Mouse (Mus musculus): ENCODE measurements at regions not wholly inside any gene's neighbourhood (a gene's known extent, or its start where the extent isn't known, plus 50 kb on each side); places are given as distances from the start of the nearest gene placed in this dataset.

- DNase-seq (ENCODE audit: low spot score), result no peak
- no peaks in the 10 kb centered on the region for H3K36me3 ChIP-seq
- H3K27me3 ChIP-seq (ENCODE audit: low read depth, poor library complexity, severe bottlenecking), result no peaks in the 10 kb centered on the region
- no peak overlapping the region for H3K27ac ChIP-seq (replicated peaks)
- 81% methylated on average over 2 of the region's 2 CpGs for WGBS
- H3K4me1 ChIP-seq, result no peaks in the 10 kb centered on the region
- no peaks in the 10 kb centered on the region for H3K9me3 ChIP-seq (replicated peaks)
- H3K4me3 ChIP-seq, result no peak overlapping the region
Observed at GRCm38 (mm10) chr2:117901311-117901710, 210.4 kb upstream of the Thbs1 start.

- no peaks in the 10 kb centered on the region for H3K36me3 ChIP-seq
- H3K27me3 ChIP-seq (ENCODE audit: low read depth, poor library complexity, severe bottlenecking), result no peaks in the 10 kb centered on the region
- 89% methylated on average over 5 of the region's 5 CpGs for WGBS
- H3K4me1 ChIP-seq, result no peaks in the 10 kb centered on the region
- H3K4me3 ChIP-seq, result no peak overlapping the region
- H3K27ac ChIP-seq (replicated peaks), result no peak overlapping the region
- DNase-seq (ENCODE audit: low spot score), result no peak
- no peaks in the 10 kb centered on the region for H3K9me3 ChIP-seq (replicated peaks)
Observed at GRCm38 (mm10) chr2:117902837-117903236, 208.8 kb upstream of the Thbs1 start.

- no peaks in the 10 kb centered on the region for H3K27me3 ChIP-seq (ENCODE audit: low read depth, poor library complexity, severe bottlenecking)
- DNase-seq (ENCODE audit: low spot score), result no peak
Observed at GRCm38 (mm10) chr2:117903705-117904104, 208.0 kb upstream of the Thbs1 start.

GRCm38 (mm10) chr2:117906509-117906908 is 205.2 kb upstream of the Thbs1 start:
- Histone ChIP-seq H3K4me3 (no peak overlapping the region), H3K9me3 (replicated peaks) (no peaks in the 10 kb centered on the region), H3K4me1 (no peaks in the 10 kb centered on the region), H3K36me3 (no peaks in the 10 kb centered on the region), H3K27me3 (ENCODE audit: low read depth, poor library complexity, severe bottlenecking) (no peaks in the 10 kb centered on the region), H3K27ac (replicated peaks) (no peak overlapping the region)
- WGBS, result 91% methylated on average over 2 of the region's 2 CpGs
- DNase-seq (ENCODE audit: low spot score), result no peak

More at GRCm38 (mm10) chr2:117903705-117904104, 208.0 kb upstream of the Thbs1 start:
- no peak overlapping the region for H3K4me3 ChIP-seq
- no peaks in the 10 kb centered on the region for H3K36me3 ChIP-seq
- WGBS, result 88% methylated on average over 2 of the region's 2 CpGs
- no peaks in the 10 kb centered on the region for H3K9me3 ChIP-seq (replicated peaks)
- no peak overlapping the region for H3K27ac ChIP-seq (replicated peaks)
- H3K4me1 ChIP-seq, result no peaks in the 10 kb centered on the region

- Histone ChIP-seq H3K27me3 (ENCODE audit: low read depth, poor library complexity, severe bottlenecking) (no peaks in the 10 kb centered on the region), H3K36me3 (no peaks in the 10 kb centered on the region), H3K4me3 (no peak overlapping the region), H3K27ac (replicated peaks) (no peak overlapping the region), H3K4me1 (no peaks in the 10 kb centered on the region), H3K9me3 (replicated peaks) (no peaks in the 10 kb centered on the region)
- no peak for DNase-seq (ENCODE audit: low spot score)
- WGBS, result 84% methylated on average over 1 of the region's 1 CpGs
Observed at GRCm38 (mm10) chr2:117910781-117911180, 200.9 kb upstream of the Thbs1 start.

GRCm38 (mm10) chr2:117912722-117913121 is 199.0 kb upstream of the Thbs1 start:
- Histone ChIP-seq H3K4me1 (no peaks in the 10 kb centered on the region), H3K27me3 (ENCODE audit: low read depth, poor library complexity, severe bottlenecking) (no peaks in the 10 kb centered on the region), H3K9me3 (replicated peaks) (no peaks in the 10 kb centered on the region), H3K36me3 (no peaks in the 10 kb centered on the region), H3K27ac (replicated peaks) (no peak overlapping the region), H3K4me3 (no peak overlapping the region)
- DNase-seq (ENCODE audit: low spot score), result no peak
- 71% methylated on average over 2 of the region's 2 CpGs for WGBS

- WGBS, result 95% methylated on average over 4 of the region's 4 CpGs
- no peaks in the 10 kb centered on the region for H3K4me1 ChIP-seq
- H3K9me3 ChIP-seq (replicated peaks), result no peaks in the 10 kb centered on the region
- no peaks in the 10 kb centered on the region for H3K36me3 ChIP-seq
- no peaks in the 10 kb centered on the region for H3K27me3 ChIP-seq (ENCODE audit: low read depth, poor library complexity, severe bottlenecking)
- H3K27ac ChIP-seq (replicated peaks), result no peak overlapping the region
- no peak for DNase-seq (ENCODE audit: low spot score)
- no peak overlapping the region for H3K4me3 ChIP-seq
Observed at GRCm38 (mm10) chr2:117913846-117914245, 197.8 kb upstream of the Thbs1 start.

- Histone ChIP-seq H3K27ac (replicated peaks) (no peak overlapping the region), H3K9me3 (replicated peaks) (no peaks in the 10 kb centered on the region)
- 87% methylated on average over 2 of the region's 2 CpGs for WGBS
Observed at GRCm38 (mm10) chr2:117915821-117916220, 195.9 kb upstream of the Thbs1 start.

GRCm38 (mm10) chr2:117917181-117917580 is 194.5 kb upstream of the Thbs1 start:
- Histone ChIP-seq H3K27ac (replicated peaks) (no peak overlapping the region), H3K9me3 (replicated peaks) (no peaks in the 10 kb centered on the region), H3K4me3 (no peak overlapping the region), H3K4me1 (no peaks in the 10 kb centered on the region), H3K27me3 (ENCODE audit: low read depth, poor library complexity, severe bottlenecking) (no peaks in the 10 kb centered on the region; the same call in 1 of the 2 replicates), H3K36me3 (no peaks in the 10 kb centered on the region)
- 87% methylated on average over 3 of the region's 3 CpGs for WGBS
- DNase-seq (ENCODE audit: low spot score), result no peak

More at GRCm38 (mm10) chr2:117915821-117916220, 195.9 kb upstream of the Thbs1 start:
- Histone ChIP-seq H3K4me3 (no peak overlapping the region), H3K27me3 (ENCODE audit: low read depth, poor library complexity, severe bottlenecking) (no peaks in the 10 kb centered on the region), H3K4me1 (no peaks in the 10 kb centered on the region), H3K36me3 (no peaks in the 10 kb centered on the region)
- no peak for DNase-seq (ENCODE audit: low spot score)

- H3K4me1 ChIP-seq, result peaks cover 15% of the 10 kb centered on the region
- H3K36me3 ChIP-seq, result no peaks in the 10 kb centered on the region
- H3K4me3 ChIP-seq, result no peak overlapping the region
- DNase-seq (ENCODE audit: low spot score), result peak; percentile 32
- H3K27ac ChIP-seq (replicated peaks), result no peak overlapping the region; the same call in 1 of the 2 replicates
- peaks cover 13% of the 10 kb centered on the region; the same call in 1 of the 2 replicates for H3K27me3 ChIP-seq (ENCODE audit: low read depth, poor library complexity, severe bottlenecking)
- H3K9me3 ChIP-seq (replicated peaks), result no peaks in the 10 kb centered on the region
- WGBS, result 25% methylated on average over 5 of the region's 5 CpGs
Observed at GRCm38 (mm10) chr2:117924877-117925276, 186.8 kb upstream of the Thbs1 start.

- peaks cover 13% of the 10 kb centered on the region; the same call in 1 of the 2 replicates for H3K27me3 ChIP-seq (ENCODE audit: low read depth, poor library complexity, severe bottlenecking)
- DNase-seq (ENCODE audit: low spot score), result no peak
- peaks cover 15% of the 10 kb centered on the region for H3K4me1 ChIP-seq
- WGBS, result 93% methylated on average over 5 of the region's 5 CpGs
- no peak overlapping the region for H3K27ac ChIP-seq (replicated peaks)
- no peak overlapping the region for H3K4me3 ChIP-seq
- H3K9me3 ChIP-seq (replicated peaks), result no peaks in the 10 kb centered on the region
- H3K36me3 ChIP-seq, result no peaks in the 10 kb centered on the region
Observed at GRCm38 (mm10) chr2:117925412-117925811, 186.3 kb upstream of the Thbs1 start.

GRCm38 (mm10) chr2:117928062-117928461 is 183.6 kb upstream of the Thbs1 start:
- no peak overlapping the region for H3K4me3 ChIP-seq
- H3K36me3 ChIP-seq, result no peaks in the 10 kb centered on the region
- peaks cover 13% of the 10 kb centered on the region; the same call in 1 of the 2 replicates for H3K27me3 ChIP-seq (ENCODE audit: low read depth, poor library complexity, severe bottlenecking)
- H3K27ac ChIP-seq (replicated peaks), result no peak overlapping the region
- WGBS, result 62% methylated on average over 6 of the region's 6 CpGs
- no peaks in the 10 kb centered on the region for H3K9me3 ChIP-seq (replicated peaks)
- H3K4me1 ChIP-seq, result peaks cover 15% of the 10 kb centered on the region
- no peak for DNase-seq (ENCODE audit: low spot score)

GRCm38 (mm10) chr2:117929586-117929985 is 182.1 kb upstream of the Thbs1 start:
- DNase-seq (ENCODE audit: low spot score), result no peak
- WGBS, result 97% methylated on average over 1 of the region's 1 CpGs
- H3K36me3 ChIP-seq, result no peaks in the 10 kb centered on the region
- H3K4me1 ChIP-seq, result peaks cover 13% of the 10 kb centered on the region
- H3K9me3 ChIP-seq (replicated peaks), result no peaks in the 10 kb centered on the region
- H3K27me3 ChIP-seq (ENCODE audit: low read depth, poor library complexity, severe bottlenecking), result peaks cover 13% of the 10 kb centered on the region; the same call in 1 of the 2 replicates
- H3K27ac ChIP-seq (replicated peaks), result no peak overlapping the region
- H3K4me3 ChIP-seq, result no peak overlapping the region

Data from midbrain, embryonic 10.5 days (tissue).